Mouse (Mus musculus): Measurements from ENCODE around the gene Gm21883. TPM values are rescaled to one million over a fixed set of nuclear protein-coding genes. Genes with fewer than 3 reads are reported as not detected.
"Not testable (repeated sequence)": the region's sequence is repeated elsewhere in the genome, so short reads cannot be mapped to it uniquely, and the experiment has no call there.

Gene Gm21883
- polyA plus RNA-seq (2014; fragmentation: Nextera tagmentation; extraction: Ambion mirVana): not detected in 2 replicates

GRCm38 (mm10) chrX:31574183-31574582 lies at the start of gene Gm21883:
Gene Gm21883, minus strand, starts transcription at chrX:31574283.
- not testable (repeated sequence) for ATAC-seq (ENCODE audit: insufficient read depth)
- WGBS: no CpG with 5 or more reads among the region's 1 CpGs

GRCm38 (mm10) chrX:31618820-31619219 lies 44.7 kb upstream of the Gm21883 start, which contains the start of gene Spin2e:
Gene Spin2e, minus strand, starts transcription at chrX:31618920.
- not testable (repeated sequence) for H3K36me3 ChIP-seq (ENCODE audit: insufficient read depth); H3K9me3 ChIP-seq (ENCODE audit: low read depth, low read length); H3K27ac ChIP-seq (ENCODE audit: low read depth); H3K9ac ChIP-seq; H3K4me3 ChIP-seq (ENCODE audit: low read depth, low read length); DNase-seq; H3K4me2 ChIP-seq; H3K4me1 ChIP-seq (ENCODE audit: insufficient read depth); ATAC-seq (ENCODE audit: insufficient read depth); H3K27me3 ChIP-seq (ENCODE audit: insufficient read depth, low read length)
- WGBS: 100% methylated on average over 1 of the region's 2 CpGs

More at GRCm38 (mm10) chrX:31574183-31574582, at the start of gene Gm21883:
- not testable (repeated sequence) for H3K4me2 ChIP-seq; H3K4me3 ChIP-seq (ENCODE audit: low read depth, low read length); H3K4me1 ChIP-seq (ENCODE audit: insufficient read depth); H3K27ac ChIP-seq (ENCODE audit: low read depth); H3K9ac ChIP-seq; H3K9me3 ChIP-seq (ENCODE audit: low read depth, low read length); H3K27me3 ChIP-seq (ENCODE audit: insufficient read depth, low read length); H3K36me3 ChIP-seq (ENCODE audit: insufficient read depth); DNase-seq

Other genes with a start within 250 kb of the Gm21883 start
- not detected in 2 replicates for gene Btbd35f26, start 237.8 kb downstream of the Gm21883 start, polyA plus RNA-seq (2014; fragmentation: Nextera tagmentation; extraction: Ambion mirVana)
- gene Btbd35f19, start 190.4 kb downstream of the Gm21883 start, polyA plus RNA-seq (2014; fragmentation: Nextera tagmentation; extraction: Ambion mirVana): not detected in 2 replicates
- not detected in 2 replicates for gene Spin2e, start 44.6 kb upstream of the Gm21883 start, polyA plus RNA-seq (2014; fragmentation: Nextera tagmentation; extraction: Ambion mirVana)
- not detected in 2 replicates for gene Btbd35f25, start 142.9 kb upstream of the Gm21883 start, polyA plus RNA-seq (2014; fragmentation: Nextera tagmentation; extraction: Ambion mirVana)